Mouse (Mus musculus) kidney, adult 2 months (tissue): ENCODE measurements around the gene Mlst8. TPM values are rescaled to one million over a fixed set of nuclear protein-coding genes. Genes with fewer than 3 reads are reported as not detected.
"Not testable (repeated sequence)": the region's sequence is repeated elsewhere in the genome, so short reads cannot be mapped to it uniquely, and the experiment has no call there.

ENCODE experiments used
- DNase-seq: peaks from one replicate; pipeline ENCODE4 v3.0.0; 2021
- H3K27ac ChIP-seq: fragments of 200-500 bp; 2 replicates; pipeline ENCODE4 v1.5.1; 2012; ENCODE audit warnings: low read depth, low read length, control low read depth, inconsistent platforms; ENCODE audit not compliant: insufficient read depth
- H3K27me3 ChIP-seq: fragments of 200-500 bp; replicated peaks from 2 replicates; pipeline ENCODE4 v1.6.1; 2012; ENCODE audit warnings: mild to moderate bottlenecking, moderate library complexity, low read length, inconsistent platforms; ENCODE audit not compliant: control insufficient read depth, insufficient read depth
- H3K36me3 ChIP-seq: fragments of 200-500 bp; 2 replicates; pipeline ENCODE4 v1.6.1; 2012; ENCODE audit warnings: mild to moderate bottlenecking, moderate library complexity, low read length, inconsistent platforms; ENCODE audit not compliant: control insufficient read depth, insufficient read depth
- H3K4me1 ChIP-seq: fragments of 200-500 bp; 2 replicates; pipeline ENCODE4 v1.6.1; 2011; ENCODE audit warnings: low read length; ENCODE audit not compliant: control insufficient read depth, insufficient read depth
- H3K4me3 ChIP-seq: fragments of 200-500 bp; 2 replicates; pipeline ENCODE4 v1.5.1; 2011; ENCODE audit warnings: mild to moderate bottlenecking, low read depth, low read length, control low read depth; ENCODE audit not compliant: insufficient read depth
- CTCF ChIP-seq: fragments of 200-500 bp; conservative IDR thresholded peaks from 2 replicates; pipeline ENCODE4 v1.5.1; 2011; ENCODE audit warnings: low read depth, mild to moderate bottlenecking, control low read depth, low read length, moderate library complexity, mixed read lengths; ENCODE audit not compliant: insufficient read depth, insufficient read length
- POLR2A ChIP-seq: fragments of 200-500 bp; IDR thresholded peaks from one replicate; pipeline ENCODE4 v1.6.1; 2011; ENCODE audit warnings: low read depth, low read length, control low read depth
- WGBS: fragments of 180-500 bp; shearing (Covaris S2); methylation state at CpG from one replicate; pipeline ENCODE4 v1.1.7; 2018; 5-methylcytosine and 5-hydroxymethylcytosine counted together
- polyA plus RNA-seq: library from polyadenylated mRNA; depleted of rRNA; stranded (reverse); fragments of >200 nt; gene quantifications from 2 replicates; pipeline ENCODE4 v1.2.3, GENCODE M21; 2012

Gene Mlst8
- polyA plus RNA-seq, 1 experiment = 26.1 TPM

- Histone ChIP-seq H3K4me1 (peaks cover 2% of the 10 kb centered on the region; the same call in 1 of the 2 replicates), H3K27me3 (no peaks in the 10 kb centered on the region), H3K4me3 (no peak overlapping the region), H3K36me3 (no peaks in the 10 kb centered on the region), H3K27ac (no peak overlapping the region)
- no peak for DNase-seq
- TF ChIP-seq CTCF (no peak), POLR2A (no peak)
- 89% methylated on average over 1 of the region's 1 CpGs for WGBS
Observed at GRCm38 (mm10) chr17:24462932-24463331, 15.9 kb downstream of the Mlst8 start.

GRCm38 (mm10) chr17:24461580-24461979 is 17.3 kb downstream of the Mlst8 start:
- Histone ChIP-seq H3K27ac (no peak overlapping the region), H3K27me3 (no peaks in the 10 kb centered on the region), H3K4me3 (no peak overlapping the region), H3K36me3 (no peaks in the 10 kb centered on the region), H3K4me1 (peaks cover 2% of the 10 kb centered on the region; the same call in 1 of the 2 replicates)
- 64% methylated on average over 2 of the region's 2 CpGs for WGBS
- peak; percentile 51 for DNase-seq
- TF ChIP-seq POLR2A (no peak), CTCF (peak; percentile 40)

- DNase-seq, H3K36me3 ChIP-seq, H3K27me3 ChIP-seq, H3K4me3 ChIP-seq: not testable (repeated sequence)
- peak overlapping the region; percentile 30; the same call in 1 of the 2 replicates for H3K27ac ChIP-seq
- WGBS = 38% methylated on average over 10 of the region's 10 CpGs
- peaks cover 11% of the 10 kb centered on the region; the same call in 1 of the 2 replicates for H3K4me1 ChIP-seq
Observed at GRCm38 (mm10) chr17:24455523-24456206, 23.2 kb downstream of the Mlst8 start.

GRCm38 (mm10) chr17:24454756-24455522 is 23.9 kb downstream of the Mlst8 start:
- peak; percentile 100 for DNase-seq
- WGBS = under 1% methylated on average over 67 of the region's 67 CpGs
- H3K27ac ChIP-seq = peak overlapping the region; percentile 95
- no peaks in the 10 kb centered on the region for H3K27me3 ChIP-seq
- peaks cover 11% of the 10 kb centered on the region; the same call in 1 of the 2 replicates for H3K4me1 ChIP-seq
- peak overlapping the region; percentile 89 for H3K4me3 ChIP-seq
- TF ChIP-seq CTCF (no peak), POLR2A (peak; percentile 92)
- H3K36me3 ChIP-seq = no peaks in the 10 kb centered on the region; the same call in 1 of the 2 replicates

GRCm38 (mm10) chr17:24454218-24454755 is 24.6 kb downstream of the Mlst8 start:
- Histone ChIP-seq H3K27ac (peak overlapping the region; percentile 95), H3K36me3 (peaks cover 2% of the 10 kb centered on the region; the same call in 1 of the 2 replicates), H3K27me3 (no peaks in the 10 kb centered on the region), H3K4me1 (peaks cover 11% of the 10 kb centered on the region; the same call in 1 of the 2 replicates), H3K4me3 (peak overlapping the region; percentile 89)
- DNase-seq = no peak
- TF ChIP-seq CTCF (no peak), POLR2A (no peak)
- WGBS = 2% methylated on average over 14 of the region's 14 CpGs

GRCm38 (mm10) chr17:24453372-24453771 is 25.5 kb downstream of the Mlst8 start:
- TF ChIP-seq POLR2A (no peak), CTCF (no peak)
- Histone ChIP-seq H3K27me3 (no peaks in the 10 kb centered on the region), H3K36me3 (peaks cover 2% of the 10 kb centered on the region; the same call in 1 of the 2 replicates), H3K4me1 (peaks cover 11% of the 10 kb centered on the region; the same call in 1 of the 2 replicates), H3K4me3 (no peak overlapping the region), H3K27ac (no peak overlapping the region)
- peak; percentile 67 for DNase-seq
- WGBS = 31% methylated on average over 2 of the region's 2 CpGs

- Histone ChIP-seq H3K27ac (no peak overlapping the region), H3K36me3 (peaks cover 2% of the 10 kb centered on the region; the same call in 1 of the 2 replicates), H3K4me3 (no peak overlapping the region), H3K4me1 (peaks cover 11% of the 10 kb centered on the region; the same call in 1 of the 2 replicates), H3K27me3 (no peaks in the 10 kb centered on the region)
- 76% methylated on average over 6 of the region's 6 CpGs for WGBS
- TF ChIP-seq POLR2A (no peak), CTCF (no peak)
- DNase-seq = no peak
Observed at GRCm38 (mm10) chr17:24451220-24451619, 27.7 kb downstream of the Mlst8 start.
